Mouse (Mus musculus) right cerebral cortex, adult 2 months (tissue): ENCODE data around the gene Slc39a13.
"Not testable (repeated sequence)": the region's sequence is repeated elsewhere in the genome, so short reads cannot be mapped to it uniquely, and the experiment has no call there.

Source experiments
- DNase-seq, 2 experiments: peaks; one replicate each; pipeline ENCODE4 v3.0.0; 2021 to 2022; ENCODE audit warnings: low spot score in 2 of 2

The Slc39a13 gene

GRCm38 (mm10) chr2:91066455-91066854 is 3.8 kb downstream of the Slc39a13 start:
- DNase-seq: no peak

GRCm38 (mm10) chr2:91065544-91065943 is 4.7 kb downstream of the Slc39a13 start:
- peak in 1 of 2 experiments; percentile 51 for DNase-seq

- DNase-seq: no peak
Measured at GRCm38 (mm10) chr2:91064211-91064610, 6.0 kb downstream of the Slc39a13 start.

- no peak for DNase-seq
Measured at GRCm38 (mm10) chr2:91062779-91063606, 7.2 kb downstream of the Slc39a13 start.

GRCm38 (mm10) chr2:91061849-91062481 is 8.3 kb downstream of the Slc39a13 start:
- DNase-seq: no peak

GRCm38 (mm10) chr2:91060544-91061355 is 9.5 kb downstream of the Slc39a13 start:
- DNase-seq: peak; percentile 78 to 79

GRCm38 (mm10) chr2:91059376-91059775 is 10.8 kb downstream of the Slc39a13 start:
- DNase-seq: no peak

- no peak for DNase-seq
Measured at GRCm38 (mm10) chr2:91058435-91058834, 11.8 kb downstream of the Slc39a13 start.

- peak; percentile 96 for DNase-seq
Measured at GRCm38 (mm10) chr2:91053934-91054382, 16.3 kb downstream of the Slc39a13 start, which contains the start of gene Psmc3. Psmc3 (plus strand) TSS chr2:91054009.

GRCm38 (mm10) chr2:91053181-91053933 is 16.9 kb downstream of the Slc39a13 start:
- DNase-seq: no peak

GRCm38 (mm10) chr2:91052752-91053151 is 17.5 kb downstream of the Slc39a13 start:
- DNase-seq: no peak

- DNase-seq: no peak
Measured at GRCm38 (mm10) chr2:91051917-91052316, 18.3 kb downstream of the Slc39a13 start.

GRCm38 (mm10) chr2:91047359-91047758 is 22.9 kb downstream of the Slc39a13 start:
- DNase-seq: no peak

GRCm38 (mm10) chr2:91045805-91046204 is 24.4 kb downstream of the Slc39a13 start:
- not testable (repeated sequence) for DNase-seq

- DNase-seq: no peak
Measured at GRCm38 (mm10) chr2:91044727-91045126, 25.5 kb downstream of the Slc39a13 start.

- no peak for DNase-seq
Measured at GRCm38 (mm10) chr2:91042651-91043398, 27.4 kb downstream of the Slc39a13 start.

GRCm38 (mm10) chr2:91041786-91042185 is 28.4 kb downstream of the Slc39a13 start:
- no peak for DNase-seq

- DNase-seq: no peak
Measured at GRCm38 (mm10) chr2:91035385-91035784, 34.8 kb downstream of the Slc39a13 start, which contains the start of gene Rapsn. Rapsn (plus strand) TSS chr2:91035620.

GRCm38 (mm10) chr2:91033000-91033399 is 37.2 kb downstream of the Slc39a13 start:
- no peak for DNase-seq

- DNase-seq: no peak
Measured at GRCm38 (mm10) chr2:91031216-91031615, 39.0 kb downstream of the Slc39a13 start.
